18 mouse cellular contexts compared by ENCODE assay signal in genomic region chr2:31099079-31099478, GRCm38 (mm10). TPM values are rescaled to one million over a fixed set of nuclear protein-coding genes. Genes with fewer than 3 reads are reported as not detected.
DNase-seq lines count a peak whose midpoint lies in the region; ATAC-seq and TF ChIP-seq lines count a peak whose summit lies in the region.
"Had no signal": no experiment of that assay in that cellular context is flagged by ENCODE, and none has a peak within 500 bp of the region (broad histone marks: within the 10 kb centered on the region; RNA-seq: fewer than 3 reads in every experiment).

No protein-coding gene starts in this region.

- no peak for ATAC-seq in midbrain, embryonic 15.5 days (replicated peaks)
- ATAC-seq: activated CD4-positive, CD25-positive, alpha-beta regulatory T cell, adult 4 months; hindbrain, postnatal 0 days had no signal

- H3K9ac ChIP-seq in midbrain, embryonic 15.5 days, result no peak overlapping the region
- H3K9ac ChIP-seq: forebrain, embryonic 12.5 days; heart, embryonic 15.5 days; limb, embryonic 13.5 days; liver, embryonic 13.5 days; lung, embryonic 14.5 days had no signal

- H3K4me2 ChIP-seq in midbrain, embryonic 15.5 days, result no peak overlapping the region
- H3K4me2 ChIP-seq: forebrain, embryonic 12.5 days; heart, embryonic 15.5 days; limb, embryonic 13.5 days; liver, embryonic 13.5 days; lung, embryonic 14.5 days had no signal

- H3K27me3 ChIP-seq in midbrain, embryonic 15.5 days (replicated peaks), result no peaks in the 10 kb centered on the region
- H3K27me3 ChIP-seq: forebrain, embryonic 12.5 days; heart, embryonic 15.5 days; limb, embryonic 13.5 days; liver, embryonic 13.5 days had no signal

- H3K9me3 ChIP-seq in midbrain, embryonic 15.5 days, result no peaks in the 10 kb centered on the region
- H3K9me3 ChIP-seq: forebrain, embryonic 12.5 days; heart, embryonic 15.5 days; liver, embryonic 13.5 days had no signal

- H3K36me3 ChIP-seq in midbrain, embryonic 15.5 days (replicated peaks), result no peaks in the 10 kb centered on the region

- H3K4me1 ChIP-seq in midbrain, embryonic 15.5 days, result no peaks in the 10 kb centered on the region
- H3K4me1 ChIP-seq: forebrain, embryonic 12.5 days had no signal

- H3K27ac ChIP-seq in layer of hippocampus, adult 2 months, result peak overlapping the region; percentile 51; the same call in 1 of the 2 replicates
- H3K27ac ChIP-seq in midbrain, embryonic 15.5 days, result no peak overlapping the region
- H3K27ac ChIP-seq: forebrain, embryonic 12.5 days; heart, adult 2 months; heart, embryonic 15.5 days; hindbrain, postnatal 0 days; kidney, postnatal 0 days; limb, embryonic 13.5 days; liver, embryonic 13.5 days had no signal

- peak; percentile 46 to 51 for DNase-seq in cerebellum, postnatal 25 days
- no peak for DNase-seq in cerebellum, adult 18-20 months
- DNase-seq in layer of hippocampus, adult 2 months (ENCODE audit: low spot score in 2 of 2), result no peak
- no peak for DNase-seq in layer of hippocampus, postnatal 10 days (ENCODE audit: low spot score in 2 of 2)
- peak; percentile 91 for DNase-seq in kidney, adult 9 months
- no peak for DNase-seq in thymus, postnatal 4 days
- DNase-seq: heart, adult 2 months; liver, embryonic 13.5 days; lung, embryonic 14.5 days; lung, postnatal 36 days; right cerebral cortex, postnatal 4 days had no signal

- no peak for TF ChIP-seq CTCF in layer of hippocampus, adult 2 months (conservative IDR thresholded peaks at IDR 0.05)

- no peak overlapping the region for H3K4me3 ChIP-seq in layer of hippocampus, adult 2 months
- H3K4me3 ChIP-seq in midbrain, embryonic 15.5 days, result no peak overlapping the region
- H3K4me3 ChIP-seq: forebrain, embryonic 12.5 days; heart, adult 2 months; heart, embryonic 15.5 days; limb, embryonic 13.5 days; liver, embryonic 13.5 days had no signal

- WGBS in midbrain, embryonic 15.5 days, result 77% methylated on average over 8 of the region's 8 CpGs

RNA-seq across cellular contexts. Expression of gene Fnbp1, which starts 42.7 kb away (rescaled TPM):
- total RNA-seq in layer of hippocampus, adult 2 months (2021), result 100 to 1,000 TPM; 113 to 120 TPM
- 10 to 100 TPM; 90.2 to 99.0 TPM for total RNA-seq in layer of hippocampus, postnatal 10 days (2021)
- polyA plus RNA-seq in midbrain, embryonic 15.5 days (2015; fragmentation: Nextera tagmentation; extraction: Ambion mirVana), result 29.6 and 29.7 TPM in 2 replicates

RNA-seq across cellular contexts. Expression of gene Gpr107, which starts 53.0 kb away (rescaled TPM):
- 10 to 100 TPM; 50.5 to 53.1 TPM for total RNA-seq in layer of hippocampus, adult 2 months (2021)
- total RNA-seq in layer of hippocampus, postnatal 10 days (2021), result 10 to 100 TPM; 50.7 to 54.5 TPM
- polyA plus RNA-seq in midbrain, embryonic 15.5 days (2015; fragmentation: Nextera tagmentation; extraction: Ambion mirVana), result 39.6 and 41.0 TPM in 2 replicates

Comparison
In these comparisons a context has a peak if more than half of its experiments do, and no peak if none do; other contexts are left out.
1. DNase-seq: peak in cerebellum, postnatal 25 days (2 of 2) and kidney, adult 9 months (single experiment); none in cerebellum, adult 18-20 months (0 of 2), layer of hippocampus, adult 2 months (0 of 2), layer of hippocampus, postnatal 10 days (0 of 2) and thymus, postnatal 4 days (single experiment).